Mouse (Mus musculus) limb, embryonic 14.5 days (tissue): ENCODE results near the gene Wbp1. TPM values are rescaled to one million over a fixed set of nuclear protein-coding genes. Genes with fewer than 3 reads are reported as not detected.
"Not testable (repeated sequence)": the region's sequence is repeated elsewhere in the genome, so short reads cannot be mapped to it uniquely, and the experiment has no call there.

Source experiments
- ATAC-seq: fragments of 200-750 bp; cut with Nextera tagmentation; 2 replicates; pipeline ENCODE4 v1.8.0; 2017; ENCODE audit warnings: low read depth, moderate number of reproducible peaks, moderate TSS enrichment; ENCODE audit not compliant: low FRiP score
- DNase-seq: peaks from one replicate; pipeline ENCODE4 v3.0.0-alpha.2; 2015; ENCODE audit warnings: low spot score
- H3K27ac ChIP-seq: fragments of 300-500 bp; sonication (generic); replicated peaks from 2 replicates; pipeline ENCODE4 v1.5.1; 2014; ENCODE audit warnings: low read depth, mild to moderate bottlenecking, low read length, moderate library complexity, mixed read lengths
- H3K27me3 ChIP-seq: fragments of 300-500 bp; sonication (generic); 2 replicates; pipeline ENCODE4 v1.6.1; 2014; ENCODE audit warnings: low read length, mixed read lengths; ENCODE audit not compliant: control insufficient read depth, insufficient read depth
- H3K36me3 ChIP-seq: fragments of 300-500 bp; sonication (generic); 2 replicates; pipeline ENCODE4 v1.6.1; 2014; ENCODE audit warnings: mild to moderate bottlenecking, low read length, moderate library complexity, mixed read lengths; ENCODE audit not compliant: control insufficient read depth, insufficient read depth
- H3K4me1 ChIP-seq: fragments of 300-500 bp; sonication (generic); 2 replicates; pipeline ENCODE4 v1.6.1; 2014; ENCODE audit warnings: antibody characterized with exemption, low read length, mixed read lengths; ENCODE audit not compliant: control insufficient read depth, insufficient read depth
- H3K4me2 ChIP-seq: fragments of 300-500 bp; sonication (generic); replicated peaks from 2 replicates; pipeline ENCODE4 v1.6.1; 2014; ENCODE audit warnings: low read depth, mild to moderate bottlenecking, low read length, moderate library complexity; ENCODE audit not compliant: severe bottlenecking
- H3K4me3 ChIP-seq: fragments of 300-500 bp; sonication (generic); replicated peaks from 2 replicates; pipeline ENCODE4 v1.5.1; 2014; ENCODE audit warnings: low read length
- H3K9ac ChIP-seq: fragments of 300-500 bp; sonication (generic); 2 replicates; pipeline ENCODE4 v1.6.1; 2014; ENCODE audit warnings: mild to moderate bottlenecking, low read depth, low read length, moderate library complexity; ENCODE audit not compliant: severe bottlenecking
- H3K9me3 ChIP-seq: fragments of 300-500 bp; sonication (generic); 2 replicates; pipeline ENCODE4 v1.6.1; 2016; ENCODE audit warnings: low read length; ENCODE audit not compliant: control insufficient read depth
- POLR2A ChIP-seq: fragments of 200-500 bp; IDR thresholded peaks from 2 replicates; pipeline ENCODE4 v1.8.0; 2012; ENCODE audit warnings: inconsistent platforms, mild to moderate bottlenecking, moderate library complexity, borderline replicate concordance; ENCODE audit not compliant: insufficient read depth, insufficient read length; ENCODE audit errors: extremely low read depth
- WGBS: fragments of 180-500 bp; shearing (Covaris S2); extraction: QIAGEN DNeasy Blood & Tissue Kit; methylation state at CpG from one replicate; pipeline ENCODE4 v1.1.7; 2014; 5-methylcytosine and 5-hydroxymethylcytosine counted together
- polyA plus RNA-seq, 2 experiments: library from polyadenylated mRNA; depleted of rRNA in 1 of 2; stranded (reverse) in 1 of 2; unstranded in 1 of 2; fragments of >200 nt; fragmentation: Nextera tagmentation in 1 of 2; extraction: Ambion mirVana in 1 of 2; gene quantifications; 2 replicates each; pipeline versions ENCODE4 v1.2.1 to v1.2.3; 2012 to 2014

Gene Wbp1
- polyA plus RNA-seq, 2 experiments = 83.0 to 191 TPM

DNA sequence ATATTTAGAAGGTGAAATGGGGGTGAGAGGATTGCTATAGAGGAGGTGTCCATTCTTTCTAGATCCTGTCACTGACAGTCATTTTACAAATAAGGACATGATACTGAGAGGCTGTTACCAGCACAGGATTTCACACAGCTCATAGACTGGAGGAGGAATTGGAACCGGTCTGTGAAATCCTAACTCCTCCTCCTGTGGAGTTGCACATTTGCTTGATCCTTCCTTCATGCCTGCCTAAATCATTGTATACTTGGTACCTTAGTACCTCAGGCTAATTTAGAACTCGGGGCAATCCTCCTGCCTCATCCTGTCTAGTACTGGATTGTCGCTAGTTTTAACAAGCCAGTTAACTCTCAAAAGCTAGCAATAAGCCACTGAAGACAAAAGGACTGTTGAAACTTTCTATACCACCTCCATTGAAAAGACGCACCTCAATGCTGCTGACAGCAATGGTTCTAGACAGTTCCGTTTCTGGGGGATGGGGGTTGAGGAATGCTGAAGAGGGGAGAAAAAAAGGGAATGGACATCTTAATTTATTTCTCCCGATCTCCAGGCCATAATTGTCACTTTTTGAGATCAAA is 43.8 kb upstream of the Wbp1 start:
- H3K9me3 ChIP-seq = no peaks in the 10 kb centered on the region
- H3K36me3 ChIP-seq = peaks cover 6% of the 10 kb centered on the region; the same call in 1 of the 2 replicates
- no peak for DNase-seq
- 0 out of 2 replicates have a peak, but pooled peaks have one; percentile 1 for ATAC-seq
- peaks cover 26% of the 10 kb centered on the region for H3K27me3 ChIP-seq
- H3K9ac ChIP-seq = peak overlapping the region; percentile 78
- H3K27ac ChIP-seq = peak overlapping the region; percentile 86
- H3K4me1 ChIP-seq = peaks cover 22% of the 10 kb centered on the region
- TF ChIP-seq POLR2A = no peak
- H3K4me3 ChIP-seq = peak overlapping the region; percentile 73
- peak overlapping the region; percentile 45 for H3K4me2 ChIP-seq
- WGBS = 3% methylated on average over 6 of the region's 6 CpGs

DNA sequence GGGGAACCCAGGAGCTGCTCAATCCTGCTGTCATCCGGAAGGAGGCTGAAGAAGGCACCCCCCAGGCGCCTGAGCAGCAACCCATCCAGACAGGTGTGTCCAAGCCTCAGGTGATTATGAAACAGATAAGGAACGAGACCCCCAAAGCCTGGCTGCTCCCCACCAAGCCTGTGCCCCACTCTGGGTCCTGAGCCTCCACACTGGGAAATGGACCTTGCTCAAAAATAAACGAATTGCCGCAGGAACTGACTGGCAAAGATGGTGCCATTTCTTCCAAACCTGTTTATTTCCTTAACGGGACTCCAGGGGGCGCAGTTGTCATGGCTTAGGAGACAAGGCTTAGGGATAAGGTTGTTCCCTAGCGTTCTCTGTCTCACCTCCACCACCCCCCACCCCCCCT is 41.3 kb upstream of the Wbp1 start:
- ATAC-seq (no peak), DNase-seq (peak; percentile 54)
- peaks cover 22% of the 10 kb centered on the region for H3K4me1 ChIP-seq
- 0% methylated on average over 8 of the region's 8 CpGs for WGBS
- no peak overlapping the region for H3K27ac ChIP-seq
- TF ChIP-seq POLR2A = no peak
- H3K9ac ChIP-seq = peak overlapping the region; percentile 46
- H3K4me2 ChIP-seq = peak overlapping the region; percentile 89
- peaks cover 28% of the 10 kb centered on the region for H3K27me3 ChIP-seq
- no peaks in the 10 kb centered on the region for H3K36me3 ChIP-seq
- H3K9me3 ChIP-seq = no peaks in the 10 kb centered on the region
- peak overlapping the region; percentile 44 for H3K4me3 ChIP-seq

- DNase-seq (no peak), ATAC-seq (no peak)
- TF ChIP-seq POLR2A = no peak
- no peaks in the 10 kb centered on the region for H3K9me3 ChIP-seq
- H3K27ac ChIP-seq = no peak overlapping the region
- no peaks in the 10 kb centered on the region for H3K36me3 ChIP-seq
- peak overlapping the region; percentile 46 for H3K9ac ChIP-seq
- peak overlapping the region; percentile 89 for H3K4me2 ChIP-seq
- peak overlapping the region; percentile 44 for H3K4me3 ChIP-seq
- peaks cover 21% of the 10 kb centered on the region for H3K4me1 ChIP-seq
- H3K27me3 ChIP-seq = peaks cover 28% of the 10 kb centered on the region
- under 1% methylated on average over 47 of the region's 49 CpGs for WGBS
These were observed 40.7 kb upstream of the Wbp1 start for GRCm38 (mm10) chr6:83161921-83162641.

DNA sequence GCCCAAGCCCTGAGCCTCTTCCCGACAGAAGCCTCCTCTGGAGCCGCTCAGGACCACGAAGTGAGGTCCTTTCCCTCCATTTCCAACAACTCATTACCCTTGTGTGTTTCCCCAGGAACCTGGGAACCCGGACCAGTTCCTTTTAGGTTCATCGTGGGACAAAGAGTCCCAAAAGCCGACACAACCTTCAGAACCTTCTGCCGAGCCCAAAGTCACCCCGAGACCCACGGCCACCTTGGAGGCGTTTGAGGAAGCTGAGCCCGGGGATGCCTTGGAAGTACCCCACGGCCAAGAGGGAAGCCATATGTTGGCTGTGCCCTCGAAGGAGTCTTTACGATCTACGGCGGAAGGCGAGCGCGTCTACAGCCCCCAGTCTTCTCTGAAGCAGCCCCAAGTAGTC is 40.1 kb upstream of the Wbp1 start:
- WGBS = 9% methylated on average over 19 of the region's 19 CpGs
- Histone ChIP-seq H3K4me2 (peak overlapping the region; percentile 89), H3K27me3 (peaks cover 28% of the 10 kb centered on the region), H3K4me3 (peak overlapping the region; percentile 44), H3K36me3 (no peaks in the 10 kb centered on the region), H3K4me1 (peaks cover 16% of the 10 kb centered on the region), H3K9me3 (no peaks in the 10 kb centered on the region), H3K9ac (peak overlapping the region; percentile 46; the same call in 1 of the 2 replicates), H3K27ac (no peak overlapping the region)
- ATAC-seq = no peak
- no peak for TF ChIP-seq POLR2A
- no peak for DNase-seq

GRCm38 (mm10) chr6:83159456-83159855 is 38.1 kb upstream of the Wbp1 start:
- H3K9ac ChIP-seq, H3K9me3 ChIP-seq, H3K4me2 ChIP-seq, H3K36me3 ChIP-seq, H3K4me3 ChIP-seq, H3K27ac ChIP-seq, ATAC-seq: not testable (repeated sequence)
- peaks cover 28% of the 10 kb centered on the region for H3K27me3 ChIP-seq
- WGBS = 18% methylated on average over 3 of the region's 3 CpGs
- peaks cover 12% of the 10 kb centered on the region for H3K4me1 ChIP-seq
- peak; percentile 68 for DNase-seq
